Mouse (Mus musculus): Measurements from ENCODE around the gene Hba-a2. TPM values are rescaled to one million over a fixed set of nuclear protein-coding genes. Genes with fewer than 3 reads are reported as not detected.
A peak's percentile ranks its signal among the peaks of the same experiment; 100 is the strongest.

Gene Hba-a2
- total RNA-seq, 2 experiments from 2014 or later, result 3,595 to 11,404 TPM

DNA sequence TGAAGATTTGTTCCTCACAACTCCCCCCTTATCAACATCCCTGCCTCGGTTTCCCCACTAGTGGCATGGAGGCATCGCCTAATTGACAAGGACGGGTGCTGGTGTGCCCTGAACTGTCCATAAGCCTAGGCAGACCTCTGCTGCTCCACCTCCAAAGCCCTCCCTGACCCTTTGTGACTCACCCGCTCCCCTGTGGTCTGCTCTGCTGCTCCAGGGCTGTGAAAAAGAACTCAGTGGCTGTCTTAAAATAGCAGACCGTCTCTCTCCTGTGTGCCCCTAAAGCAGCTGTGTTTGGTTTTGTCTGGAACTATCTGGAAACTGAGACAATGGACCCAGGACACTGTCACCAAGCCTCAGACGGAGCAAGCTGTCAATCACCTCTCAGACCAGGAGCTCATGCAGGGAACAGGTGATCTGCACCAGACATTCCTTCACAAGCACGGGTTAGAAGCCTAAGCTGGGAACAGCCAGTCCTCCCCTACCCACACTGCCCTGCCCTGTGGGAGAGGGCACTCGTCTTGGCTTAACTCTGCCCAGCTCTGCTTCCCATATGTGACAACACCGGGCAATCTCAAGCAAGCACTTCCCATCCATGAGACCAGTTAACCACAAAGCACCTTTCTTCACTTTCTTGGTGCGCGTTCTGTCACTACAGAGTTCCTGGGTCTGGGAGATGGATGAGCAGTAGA is 24.4 kb downstream of the Hba-a2 start:
- no peak for DNase-seq

DNA sequence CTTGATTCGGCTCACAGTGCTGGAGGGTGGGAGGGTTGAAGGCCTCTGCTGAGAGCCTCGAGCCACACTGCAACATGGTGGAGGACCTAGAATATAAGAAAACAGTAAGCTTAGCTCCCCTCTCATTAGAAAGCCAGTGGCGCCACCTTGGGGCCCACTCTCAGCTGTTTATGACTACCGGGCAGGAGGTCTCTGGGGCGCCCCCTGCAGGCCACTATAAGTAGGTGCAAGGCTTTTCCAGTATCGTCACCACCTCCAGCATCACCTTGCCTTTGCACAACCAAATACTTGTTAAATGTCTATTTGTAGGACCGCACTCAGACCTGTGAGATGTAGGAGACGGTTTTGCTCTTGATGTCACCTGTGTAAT is 24.9 kb downstream of the Hba-a2 start:
- peak; percentile 78 for DNase-seq

GRCm38 (mm10) chr11:32324609-32325008 is 28.3 kb downstream of the Hba-a2 start:
- DNase-seq, result peak; percentile 92

DNA sequence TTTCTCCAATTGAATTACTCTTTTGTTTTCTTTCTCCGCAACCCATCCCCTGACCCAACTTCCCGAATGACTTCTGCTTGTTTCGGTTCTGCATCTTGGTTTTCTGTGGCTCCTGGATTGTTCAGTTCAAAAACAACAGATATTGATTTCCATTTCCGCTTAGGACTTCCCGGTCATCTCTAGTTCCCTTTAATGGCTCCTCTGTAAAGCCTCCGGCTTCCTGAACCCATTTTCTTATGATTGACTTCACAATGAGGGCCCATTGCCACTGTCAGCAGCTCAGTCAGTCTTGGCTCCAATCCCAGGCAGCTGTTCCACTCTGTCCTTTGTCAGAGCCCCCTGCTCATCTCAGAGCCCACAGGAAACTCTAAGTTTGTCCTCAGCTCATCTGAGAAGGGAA is 34.8 kb downstream of the Hba-a2 start:
- peak; percentile 55 for DNase-seq

GRCm38 (mm10) chr11:32331861-32332260 is 35.6 kb downstream of the Hba-a2 start:
- DNase-seq, result no peak

GRCm38 (mm10) chr11:32333235-32333634 is 36.9 kb downstream of the Hba-a2 start:
- DNase-seq, result no peak

GRCm38 (mm10) chr11:32336435-32336907 is 40.2 kb downstream of the Hba-a2 start:
- no peak for DNase-seq

GRCm38 (mm10) chr11:32339131-32339531 is 42.8 kb downstream of the Hba-a2 start:
- DNase-seq, result peak; percentile 59

- DNase-seq, result peak; percentile 70
Observed at GRCm38 (mm10) chr11:32340476-32341473, 44.5 kb downstream of the Hba-a2 start.

DNA sequence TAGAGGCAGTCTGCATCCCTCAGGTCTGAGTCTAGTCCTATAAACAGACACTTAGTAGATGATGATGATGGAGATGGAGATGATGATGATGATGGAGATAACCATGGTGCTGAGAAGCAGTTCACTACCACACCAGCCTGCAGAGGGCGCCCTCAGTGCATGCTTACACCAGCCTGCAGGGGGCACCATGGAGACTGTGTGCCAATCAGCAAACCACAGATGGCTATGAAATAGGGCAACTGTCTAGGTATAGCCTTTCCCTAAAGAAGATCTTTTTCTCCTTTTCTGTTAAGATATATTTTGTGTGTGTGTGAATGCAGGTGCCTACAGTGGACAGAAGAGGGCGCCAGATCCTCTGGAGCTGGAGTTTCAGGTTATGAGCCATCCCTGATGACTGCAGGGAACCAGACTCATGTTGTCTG is 46.5 kb downstream of the Hba-a2 start:
- peak; percentile 49 for DNase-seq

- no peak for DNase-seq
Observed at GRCm38 (mm10) chr11:32343350-32343749, 47.1 kb downstream of the Hba-a2 start.

DNA sequence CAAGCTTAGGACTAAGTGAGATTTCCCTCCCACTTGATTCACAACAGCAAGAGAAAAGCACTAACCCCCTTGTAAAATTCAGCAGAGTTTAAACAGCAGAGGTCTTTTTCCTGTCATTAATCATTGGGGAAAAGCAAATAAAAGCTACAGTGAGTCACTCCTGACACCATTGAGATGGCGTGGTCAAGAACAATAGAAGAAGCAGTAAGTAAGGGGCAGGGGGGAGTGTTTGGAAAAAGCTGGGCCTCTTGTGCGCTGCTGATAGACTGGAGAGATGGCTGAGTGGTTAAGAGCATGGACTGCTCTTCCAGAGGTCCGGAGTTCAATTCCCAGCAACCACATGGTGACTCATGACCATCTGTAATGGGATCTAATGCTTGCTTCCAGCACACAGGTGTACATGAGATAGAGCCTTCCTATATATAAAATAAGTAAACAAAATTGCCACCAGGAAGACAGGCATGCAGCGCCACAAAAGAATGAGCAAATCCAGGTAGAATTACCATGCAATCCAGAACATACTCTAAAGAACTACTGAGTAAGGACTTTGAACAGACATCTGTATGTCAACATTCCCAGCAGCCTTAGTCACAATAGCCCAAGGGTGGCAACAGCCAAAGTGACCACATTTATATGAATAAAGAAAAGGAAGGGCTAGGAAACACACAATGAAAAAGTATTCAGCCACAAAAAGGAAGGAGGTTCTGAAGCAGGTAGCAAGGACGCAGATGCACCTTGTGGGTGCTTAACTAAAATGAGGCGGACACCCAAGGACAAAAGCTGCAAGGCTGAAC is 49.4 kb downstream of the Hba-a2 start:
- DNase-seq, result no peak

Other genes with a start within 250 kb of the Hba-a2 start
- gene Il9r, start 96.2 kb upstream of the Hba-a2 start, total RNA-seq (2021), result under 1 TPM; 0.20 to 0.21 TPM
- gene Snrnp25, start 91.1 kb upstream of the Hba-a2 start, total RNA-seq (2021), result 10 to 100 TPM; 14.4 to 15.6 TPM
- gene Rhbdf1, start 74.2 kb upstream of the Hba-a2 start, total RNA-seq (2021), result 10 to 100 TPM; 31.9 to 33.0 TPM
- gene Mpg, start 70.0 kb upstream of the Hba-a2 start, total RNA-seq (2021), result 10 to 100 TPM; 10.4 to 11.3 TPM
- gene Nprl3, start 28.8 kb upstream of the Hba-a2 start, total RNA-seq (2021), result 10 to 100 TPM; 27.1 to 32.1 TPM
- gene Hba-x, start 20.1 kb upstream of the Hba-a2 start, total RNA-seq (2021), result under 1 TPM in 1 of 2 experiments, not detected in 1; 0.52 TPM
- over 10,000 TPM in 1 of 2 experiments, 1,000 to 10,000 TPM in 1; 3,912 to 12,509 TPM for gene Hba-a1, start 13.0 kb upstream of the Hba-a2 start, total RNA-seq (2021)
- 1 to 10 TPM in 1 of 2 experiments, not detected in 1; 1.2 TPM for gene Hbq1b, start 9.5 kb upstream of the Hba-a2 start, total RNA-seq (2021)
- gene Hbq1a, start 3.6 kb downstream of the Hba-a2 start, total RNA-seq (2021), result under 1 TPM in 1 of 2 experiments, not detected in 1; 0.77 TPM
- gene Sh3pxd2b, start 51.3 kb downstream of the Hba-a2 start, total RNA-seq (2021), result 10 to 100 TPM; 30.1 to 31.0 TPM
- gene Ubtd2, start 158.9 kb downstream of the Hba-a2 start, total RNA-seq (2021), result 10 to 100 TPM; 24.3 to 26.1 TPM
- gene Efcab9, start 235.6 kb downstream of the Hba-a2 start, total RNA-seq (2021), result under 1 TPM in 1 of 2 experiments, not detected in 1; 0.47 TPM
- gene Stk10, start 236.8 kb downstream of the Hba-a2 start, total RNA-seq (2021), result 10 to 100 TPM; 11.8 to 12.7 TPM